Mouse (Mus musculus) olfactory bulb, adult 2 months (tissue): ENCODE measurements around the gene Rps25.

Source experiments
- CTCF ChIP-seq: fragments of 200-500 bp; IDR thresholded peaks from 2 replicates; pipeline ENCODE4 v1.5.1; 2012; ENCODE audit warnings: low read depth, mild to moderate bottlenecking, low read length, moderate library complexity; ENCODE audit not compliant: insufficient read depth
- POLR2A ChIP-seq: fragments of 200-500 bp; IDR thresholded peaks from 2 replicates; pipeline ENCODE4 v1.6.1; 2012; ENCODE audit warnings: mild to moderate bottlenecking, low read depth, low read length, moderate library complexity; ENCODE audit not compliant: insufficient read depth

DNA sequence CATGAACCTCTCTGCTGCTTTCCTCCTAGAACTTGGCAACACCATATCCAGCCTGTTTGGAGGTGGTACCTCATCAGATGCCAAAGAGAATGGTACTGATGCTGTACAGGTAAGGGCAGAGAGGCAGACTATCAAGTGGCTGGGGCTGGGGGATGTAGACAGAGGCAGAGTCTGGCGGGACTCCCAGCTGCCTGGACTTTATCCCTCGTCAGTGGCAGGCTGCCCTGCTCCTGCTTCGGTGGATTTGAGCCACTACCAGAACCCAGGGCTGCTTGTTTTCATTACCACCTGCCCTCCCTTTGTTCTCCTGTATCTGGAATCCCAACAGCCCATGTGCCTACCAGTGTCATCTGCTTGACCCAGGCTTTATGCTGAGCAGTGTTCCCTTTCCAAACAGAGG lies 19.7 kb upstream of the Rps25 start:
- no peak for TF ChIP-seq CTCF
- no peak for TF ChIP-seq POLR2A
